Mouse (Mus musculus): ENCODE results near the gene Pgm2l1. TPM values are rescaled to one million over a fixed set of nuclear protein-coding genes. Genes with fewer than 3 reads are reported as not detected.

Gene Pgm2l1
- total and polyA plus RNA-seq, 3 experiments: 21.6 to 22.6 (median 22.5) TPM

DNA sequence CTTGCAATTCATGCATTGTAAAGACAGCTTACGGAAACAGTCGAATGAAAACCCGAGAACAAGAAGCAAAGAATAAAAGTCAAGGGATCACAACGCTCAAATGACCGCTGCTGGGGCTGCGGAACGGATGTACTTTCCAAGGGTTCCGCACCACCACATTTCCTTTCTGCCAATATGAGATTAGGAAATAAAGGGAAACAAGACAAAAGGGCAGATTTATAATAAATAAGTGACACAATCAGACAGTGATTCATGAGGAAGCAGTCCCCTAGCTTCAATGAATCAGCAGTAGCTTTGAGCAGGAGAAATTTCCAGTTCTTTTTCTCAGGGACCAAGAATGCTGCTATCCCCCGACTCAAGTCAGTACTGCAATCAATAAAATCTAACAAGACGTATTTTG, 11.2 kb upstream of the Pgm2l1 start:
- H3K4me1 ChIP-seq (ENCODE audit: insufficient read depth, low read depth, low read length): peaks cover 4% of the 10 kb centered on the region; the same call in 1 of the 2 replicates
- H3K27me3 ChIP-seq (ENCODE audit: insufficient read depth, low read length): peaks cover 20% of the 10 kb centered on the region
- H3K4me3 ChIP-seq (ENCODE audit: low read depth, low read length): no peak overlapping the region
- TF ChIP-seq TAL1 (conservative IDR thresholded peaks at IDR 0.05; ENCODE audit: low read depth, low read length) (no peak), CTCF (IDR thresholded peaks at IDR 0.05; ENCODE audit: low read depth, low read length) (no peak)
- H3K36me3 ChIP-seq (replicated peaks): no peaks in the 10 kb centered on the region
- ATAC-seq (ENCODE audit: extremely low read depth, insufficient number of reproducible peaks, low FRiP score, poor library complexity, severe bottlenecking): no peak
- no peak for DNase-seq (ENCODE audit: low spot score)
- H3K9me3 ChIP-seq (replicated peaks): no peaks in the 10 kb centered on the region

DNA sequence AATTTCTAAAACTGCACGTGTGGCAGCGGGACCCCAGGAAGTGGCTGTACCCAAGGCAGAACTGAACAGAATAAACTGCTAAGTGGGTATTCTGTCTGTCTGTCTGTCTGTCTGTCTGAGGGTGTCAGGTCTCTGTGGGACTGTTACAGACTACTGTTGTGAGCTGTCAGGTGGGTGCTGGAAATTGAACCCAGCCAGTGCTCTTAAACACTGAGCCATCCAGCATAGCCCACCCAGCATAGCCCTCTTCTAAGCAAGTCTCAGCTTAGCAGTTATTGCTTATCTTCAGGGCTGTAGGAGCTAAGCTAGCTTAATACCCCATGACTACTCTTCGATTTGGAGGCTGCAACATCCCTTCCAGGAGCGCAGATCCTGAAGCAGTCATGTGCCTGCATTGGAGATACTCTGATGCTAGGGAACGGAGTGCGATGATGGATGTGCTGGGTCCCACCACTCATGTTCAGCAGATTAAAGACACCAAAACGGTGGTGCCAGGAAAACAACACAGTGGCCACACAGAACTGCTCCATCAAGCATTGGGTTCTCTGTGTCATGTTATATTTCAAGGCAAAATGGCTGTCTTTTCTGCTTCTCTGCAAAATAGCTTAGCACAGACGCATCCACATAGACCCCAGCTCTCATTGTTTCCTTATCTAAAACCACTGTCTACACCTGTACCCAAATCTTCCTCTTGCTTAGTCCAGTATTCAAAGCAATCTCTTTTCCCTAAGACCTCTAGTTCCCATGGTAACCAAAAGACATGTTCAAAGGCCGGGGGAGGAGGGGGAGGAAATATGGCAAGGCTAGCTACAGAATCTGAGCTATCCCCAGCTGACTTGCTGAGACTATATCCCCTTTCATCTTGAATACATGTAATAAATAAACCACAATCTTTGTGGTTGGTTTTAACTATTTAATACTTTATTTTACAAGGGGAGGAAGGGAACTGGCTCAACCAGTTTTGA, 10.3 kb upstream of the Pgm2l1 start:
- H3K27me3 ChIP-seq (ENCODE audit: insufficient read depth, low read length): peaks cover 20% of the 10 kb centered on the region
- peaks cover 4% of the 10 kb centered on the region; the same call in 1 of the 2 replicates for H3K4me1 ChIP-seq (ENCODE audit: insufficient read depth, low read depth, low read length)
- ATAC-seq (ENCODE audit: extremely low read depth, insufficient number of reproducible peaks, low FRiP score, poor library complexity, severe bottlenecking) (no peak), DNase-seq (ENCODE audit: low spot score) (no peak)
- H3K9me3 ChIP-seq (replicated peaks): no peaks in the 10 kb centered on the region
- no peak overlapping the region for H3K4me3 ChIP-seq (ENCODE audit: low read depth, low read length)
- no peak for TF ChIP-seq GATA2 (IDR thresholded peaks at IDR 0.05; ENCODE audit: borderline replicate concordance, low read depth, low read length)
- no peak for TF ChIP-seq POLR2AphosphoS5 (IDR thresholded peaks at IDR 0.05; ENCODE audit: insufficient replicate concordance, low read depth, low read length)
- no peak for TF ChIP-seq GATA1 (IDR thresholded peaks at IDR 0.05; ENCODE audit: borderline replicate concordance, low read length)
- TF ChIP-seq TAL1 (conservative IDR thresholded peaks at IDR 0.05; ENCODE audit: low read depth, low read length): no peak
- TF ChIP-seq CTCF (IDR thresholded peaks at IDR 0.05; ENCODE audit: low read depth, low read length): no peak
- no peaks in the 10 kb centered on the region for H3K36me3 ChIP-seq (replicated peaks)

DNA sequence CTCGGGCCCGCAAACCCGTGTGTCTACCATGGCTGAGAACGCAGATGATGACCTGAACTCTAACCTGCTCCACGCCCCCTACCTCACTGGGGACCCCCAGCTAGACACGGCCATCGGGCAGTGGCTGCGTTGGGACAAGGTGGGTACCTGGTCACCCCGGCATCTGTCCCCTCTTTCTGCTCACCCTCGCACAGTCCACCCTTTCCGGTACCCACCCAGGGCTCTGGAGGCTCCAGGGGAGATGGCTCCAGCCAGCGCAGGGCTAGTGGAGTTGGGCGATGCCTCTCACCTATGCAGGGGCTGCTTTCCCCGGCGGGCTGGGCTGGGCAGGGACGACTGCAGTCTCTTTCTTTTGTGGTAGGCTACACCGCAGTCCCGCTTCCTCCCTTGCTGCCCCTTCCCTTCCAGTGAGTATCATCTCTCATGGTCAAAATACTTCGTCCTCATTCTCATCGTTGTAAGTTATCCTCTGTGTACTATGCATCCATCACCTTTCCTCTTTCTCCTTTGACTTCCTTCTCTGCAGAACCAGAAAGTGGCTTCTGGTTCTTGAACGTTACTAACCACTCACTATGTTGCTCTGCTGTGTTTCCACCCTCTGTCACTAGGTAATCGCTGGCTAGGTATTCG, 817 bp downstream of the Pgm2l1 start:
- ATAC-seq (ENCODE audit: extremely low read depth, insufficient number of reproducible peaks, low FRiP score, poor library complexity, severe bottlenecking): no peak
- Histone ChIP-seq H3K4me1 (ENCODE audit: insufficient read depth, low read depth, low read length) (peaks cover 29% of the 10 kb centered on the region), H3K36me3 (replicated peaks) (no peaks in the 10 kb centered on the region), H3K9me3 (replicated peaks) (no peaks in the 10 kb centered on the region), H3K27me3 (ENCODE audit: insufficient read depth, low read length) (no peaks in the 10 kb centered on the region), H3K4me3 (ENCODE audit: low read depth, low read length) (peak overlapping the region; percentile 95)
- peak; percentile 5 for DNase-seq (ENCODE audit: low spot score)
- TF ChIP-seq TAL1 (conservative IDR thresholded peaks at IDR 0.05; ENCODE audit: low read depth, low read length) (no peak), GATA2 (IDR thresholded peaks at IDR 0.05; ENCODE audit: borderline replicate concordance, low read depth, low read length) (no peak), GATA1 (IDR thresholded peaks at IDR 0.05; ENCODE audit: borderline replicate concordance, low read length) (no peak), CTCF (IDR thresholded peaks at IDR 0.05; ENCODE audit: low read depth, low read length) (no peak), POLR2AphosphoS5 (IDR thresholded peaks at IDR 0.05; ENCODE audit: insufficient replicate concordance, low read depth, low read length) (no peak)

DNA sequence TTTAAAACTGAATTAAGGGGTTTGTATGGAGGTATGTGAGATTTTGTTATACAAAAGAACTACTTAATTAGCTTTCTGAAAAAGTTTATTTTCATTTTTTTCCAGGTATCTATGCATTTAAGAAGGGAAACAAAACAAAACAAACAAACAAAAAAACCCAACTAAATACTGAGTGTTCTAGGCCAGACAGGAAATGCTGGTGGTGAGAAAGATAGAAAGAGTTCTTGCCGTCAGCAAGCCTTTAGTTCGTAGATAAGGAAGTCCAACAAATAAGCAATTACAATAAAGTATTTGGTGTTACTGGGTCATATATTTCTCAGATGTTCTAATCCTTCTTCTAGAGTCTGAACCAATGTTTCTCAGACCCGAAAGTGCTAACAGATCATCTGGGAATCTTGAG, 1.8 kb downstream of the Pgm2l1 start:
- Histone ChIP-seq H3K9me3 (replicated peaks) (no peaks in the 10 kb centered on the region), H3K4me1 (ENCODE audit: insufficient read depth, low read depth, low read length) (peaks cover 32% of the 10 kb centered on the region), H3K4me3 (ENCODE audit: low read depth, low read length) (no peak overlapping the region; the same call in 1 of the 2 replicates), H3K27me3 (ENCODE audit: insufficient read depth, low read length) (no peaks in the 10 kb centered on the region), H3K36me3 (replicated peaks) (no peaks in the 10 kb centered on the region)
- TF ChIP-seq POLR2AphosphoS5 (IDR thresholded peaks at IDR 0.05; ENCODE audit: insufficient replicate concordance, low read depth, low read length) (no peak), TAL1 (conservative IDR thresholded peaks at IDR 0.05; ENCODE audit: low read depth, low read length) (peak; percentile 20; the same call in 1 of the 2 replicates), GATA2 (IDR thresholded peaks at IDR 0.05; ENCODE audit: borderline replicate concordance, low read depth, low read length) (no peak), CTCF (IDR thresholded peaks at IDR 0.05; ENCODE audit: low read depth, low read length) (no peak)
- DNase-seq (ENCODE audit: low spot score): no peak
- no peak for ATAC-seq (ENCODE audit: extremely low read depth, insufficient number of reproducible peaks, low FRiP score, poor library complexity, severe bottlenecking)

DNA sequence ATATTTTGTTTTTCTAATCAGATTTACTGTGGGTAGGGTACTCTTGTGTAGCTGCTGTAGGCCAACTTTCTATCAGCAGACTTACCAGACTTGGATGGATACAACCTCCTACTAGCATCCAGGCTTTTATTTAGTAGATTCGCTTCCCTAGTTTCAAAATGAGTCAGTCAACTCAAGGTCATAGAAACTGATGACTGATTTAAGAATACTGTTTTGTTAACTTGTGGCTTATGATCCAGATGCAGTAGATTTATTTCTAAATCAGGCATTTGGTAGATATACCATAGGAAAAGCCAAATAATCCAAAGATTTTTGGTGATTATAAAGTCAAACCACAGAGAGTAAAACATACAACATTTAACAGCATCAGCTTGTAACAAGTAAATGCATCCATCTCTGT, 3.5 kb downstream of the Pgm2l1 start:
- TF ChIP-seq CTCF (IDR thresholded peaks at IDR 0.05; ENCODE audit: low read depth, low read length): no peak
- no peak for TF ChIP-seq GATA1 (IDR thresholded peaks at IDR 0.05; ENCODE audit: borderline replicate concordance, low read length)
- TF ChIP-seq GATA2 (IDR thresholded peaks at IDR 0.05; ENCODE audit: borderline replicate concordance, low read depth, low read length): no peak
- no peak for TF ChIP-seq POLR2AphosphoS5 (IDR thresholded peaks at IDR 0.05; ENCODE audit: insufficient replicate concordance, low read depth, low read length)
- ATAC-seq (ENCODE audit: extremely low read depth, insufficient number of reproducible peaks, low FRiP score, poor library complexity, severe bottlenecking): no peak
- no peaks in the 10 kb centered on the region for H3K36me3 ChIP-seq (replicated peaks)
- H3K27me3 ChIP-seq (ENCODE audit: insufficient read depth, low read length): no peaks in the 10 kb centered on the region
- H3K4me1 ChIP-seq (ENCODE audit: insufficient read depth, low read depth, low read length): peaks cover 40% of the 10 kb centered on the region
- DNase-seq (ENCODE audit: low spot score): no peak
- H3K9me3 ChIP-seq (replicated peaks): no peaks in the 10 kb centered on the region
- no peak overlapping the region for H3K4me3 ChIP-seq (ENCODE audit: low read depth, low read length)

DNA sequence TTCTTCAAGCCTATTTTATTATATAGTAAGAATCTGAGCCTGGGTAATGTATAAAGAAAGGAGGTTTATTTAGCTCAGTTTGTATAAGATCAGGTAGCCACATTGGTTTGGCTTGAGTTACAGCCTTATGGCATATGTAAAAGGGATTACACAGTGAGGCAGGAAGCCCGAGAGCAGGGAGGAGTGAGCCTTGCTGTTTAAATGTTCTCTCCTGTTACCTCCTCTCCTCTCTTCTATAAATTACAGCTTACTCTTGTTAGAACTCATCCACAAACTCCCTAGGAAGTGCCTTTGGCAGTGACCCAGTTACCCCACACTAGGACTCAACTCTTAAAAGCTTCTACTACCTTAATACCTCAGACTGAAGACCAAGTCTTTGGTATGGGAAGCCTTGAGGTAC, 4.5 kb downstream of the Pgm2l1 start:
- H3K36me3 ChIP-seq (replicated peaks): no peaks in the 10 kb centered on the region
- H3K4me3 ChIP-seq (ENCODE audit: low read depth, low read length): no peak overlapping the region
- no peaks in the 10 kb centered on the region for H3K27me3 ChIP-seq (ENCODE audit: insufficient read depth, low read length)
- DNase-seq (ENCODE audit: low spot score): no peak
- TF ChIP-seq GATA1 (IDR thresholded peaks at IDR 0.05; ENCODE audit: borderline replicate concordance, low read length) (no peak), CTCF (IDR thresholded peaks at IDR 0.05; ENCODE audit: low read depth, low read length) (no peak), GATA2 (IDR thresholded peaks at IDR 0.05; ENCODE audit: borderline replicate concordance, low read depth, low read length) (no peak), POLR2AphosphoS5 (IDR thresholded peaks at IDR 0.05; ENCODE audit: insufficient replicate concordance, low read depth, low read length) (no peak), TAL1 (conservative IDR thresholded peaks at IDR 0.05; ENCODE audit: low read depth, low read length) (no peak)
- no peak for ATAC-seq (ENCODE audit: extremely low read depth, insufficient number of reproducible peaks, low FRiP score, poor library complexity, severe bottlenecking)
- peaks cover 39% of the 10 kb centered on the region for H3K4me1 ChIP-seq (ENCODE audit: insufficient read depth, low read depth, low read length)
- H3K9me3 ChIP-seq (replicated peaks): no peaks in the 10 kb centered on the region
